Mouse (Mus musculus) spleen, adult 2 months (tissue): ENCODE results near the gene Olfr160. TPM values are rescaled to one million over a fixed set of nuclear protein-coding genes. Genes with fewer than 3 reads are reported as not detected.

ENCODE experiments used
- DNase-seq, 2 experiments: peaks; one replicate each; pipeline versions ENCODE4 v3.0.0 to v3.0.0-alpha.2; 2012 to 2021; ENCODE audit warnings: low spot score in 2 of 2, low read depth in 1 of 2
- H3K27ac ChIP-seq: fragments of 200-500 bp; 2 replicates; pipeline ENCODE4 v1.5.1; 2012; ENCODE audit warnings: low read length, inconsistent platforms; ENCODE audit not compliant: insufficient read depth
- H3K27me3 ChIP-seq: fragments of 200-500 bp; 2 replicates; pipeline ENCODE4 v1.6.1; 2012; ENCODE audit warnings: mild to moderate bottlenecking, moderate library complexity, low read length, inconsistent platforms; ENCODE audit not compliant: control insufficient read depth, insufficient read depth
- H3K36me3 ChIP-seq: fragments of 200-500 bp; 2 replicates; pipeline ENCODE4 v1.6.1; 2012; ENCODE audit warnings: mild to moderate bottlenecking, low read length, inconsistent platforms; ENCODE audit not compliant: control insufficient read depth, insufficient read depth
- H3K4me1 ChIP-seq: fragments of 200-500 bp; 2 replicates; pipeline ENCODE4 v1.6.1; 2011; ENCODE audit warnings: inconsistent platforms; ENCODE audit not compliant: control insufficient read depth, insufficient read depth, insufficient read length
- H3K4me3 ChIP-seq: fragments of 200-500 bp; 2 replicates; pipeline ENCODE4 v1.5.1; 2011; ENCODE audit warnings: mild to moderate bottlenecking, inconsistent platforms; ENCODE audit not compliant: insufficient read depth, insufficient read length; ENCODE audit errors: extremely low read depth
- CTCF ChIP-seq: fragments of 200-500 bp; IDR thresholded peaks from 2 replicates; pipeline ENCODE4 v1.5.1; 2011; ENCODE audit warnings: mild to moderate bottlenecking, inconsistent platforms; ENCODE audit not compliant: insufficient read depth, insufficient read length, insufficient replicate concordance; ENCODE audit errors: extremely low read depth
- POLR2A ChIP-seq: fragments of 200-500 bp; IDR thresholded peaks from 2 replicates; pipeline ENCODE4 v1.6.1; 2011; ENCODE audit warnings: low read depth, low read length, inconsistent platforms
- WGBS: fragments of 180-500 bp; shearing (Covaris S2); methylation state at CpG from one replicate; pipeline ENCODE4 v1.1.7; 2018; 5-methylcytosine and 5-hydroxymethylcytosine counted together
- polyA plus RNA-seq: library from polyadenylated mRNA; depleted of rRNA; stranded (reverse); fragments of >200 nt; gene quantifications from 2 replicates; pipeline ENCODE4 v1.2.3, GENCODE M21; 2012; rRNA removed

The Olfr160 gene
- polyA plus RNA-seq, 1 experiment = not detected

GRCm38 (mm10) chr9:37669678-37670077 lies 46.4 kb downstream of the Olfr160 start:
- Histone ChIP-seq H3K36me3 (no peaks in the 10 kb centered on the region), H3K27ac (no peak overlapping the region), H3K4me1 (no peaks in the 10 kb centered on the region), H3K4me3 (no peak overlapping the region), H3K27me3 (no peaks in the 10 kb centered on the region)
- WGBS = 68% methylated on average over 4 of the region's 4 CpGs
- no peak for TF ChIP-seq CTCF
- TF ChIP-seq POLR2A = no peak
- no peak for DNase-seq

- DNase-seq = no peak
- Histone ChIP-seq H3K27me3 (no peaks in the 10 kb centered on the region), H3K36me3 (no peaks in the 10 kb centered on the region), H3K27ac (no peak within 1 kb of the TSS), H3K4me3 (no peak within 1 kb of the TSS), H3K4me1 (no peaks in the 10 kb centered on the region)
- TF ChIP-seq POLR2A (no peak), CTCF (no peak)
- 63% methylated on average over 6 of the region's 6 CpGs for WGBS
Observed at GRCm38 (mm10) chr9:37669115-37669514, 46.9 kb downstream of the Olfr160 start, which contains the start of gene Panx3. TSS of gene Panx3 (minus strand) at chr9:37669235.

GRCm38 (mm10) chr9:37666045-37666444 lies 50.0 kb downstream of the Olfr160 start:
- 81% methylated on average over 7 of the region's 7 CpGs for WGBS
- TF ChIP-seq POLR2A = no peak
- no peak for TF ChIP-seq CTCF
- Histone ChIP-seq H3K27ac (no peak overlapping the region), H3K36me3 (no peaks in the 10 kb centered on the region), H3K27me3 (no peaks in the 10 kb centered on the region), H3K4me3 (no peak overlapping the region), H3K4me1 (no peaks in the 10 kb centered on the region)
- no peak for DNase-seq

- WGBS = 77% methylated on average over 2 of the region's 2 CpGs
- Histone ChIP-seq H3K4me1 (no peaks in the 10 kb centered on the region), H3K36me3 (no peaks in the 10 kb centered on the region), H3K27ac (no peak overlapping the region), H3K27me3 (no peaks in the 10 kb centered on the region), H3K4me3 (no peak overlapping the region)
- TF ChIP-seq CTCF (no peak), POLR2A (no peak)
- DNase-seq = no peak
Observed at GRCm38 (mm10) chr9:37664604-37665003, 51.4 kb downstream of the Olfr160 start.

GRCm38 (mm10) chr9:37663210-37663609 lies 52.8 kb downstream of the Olfr160 start:
- no peaks in the 10 kb centered on the region for H3K4me1 ChIP-seq
- H3K4me3 ChIP-seq = no peak overlapping the region
- TF ChIP-seq CTCF (no peak), POLR2A (no peak)
- H3K27ac ChIP-seq = no peak overlapping the region
- 61% methylated on average over 1 of the region's 1 CpGs for WGBS
- no peak for DNase-seq
- H3K36me3 ChIP-seq = no peaks in the 10 kb centered on the region
- no peaks in the 10 kb centered on the region for H3K27me3 ChIP-seq

- no peak for DNase-seq
- H3K4me3 ChIP-seq = no peak overlapping the region
- H3K4me1 ChIP-seq = peaks cover 3% of the 10 kb centered on the region; the same call in 1 of the 2 replicates
- H3K27ac ChIP-seq = no peak overlapping the region
- TF ChIP-seq CTCF (no peak), POLR2A (no peak)
- 81% methylated on average over 6 of the region's 6 CpGs for WGBS
- no peaks in the 10 kb centered on the region; the same call in 1 of the 2 replicates for H3K36me3 ChIP-seq
- H3K27me3 ChIP-seq = no peaks in the 10 kb centered on the region
Observed at GRCm38 (mm10) chr9:37659413-37659812, 56.6 kb downstream of the Olfr160 start.

Other genes with a start within 250 kb of the Olfr160 start
- 18.6 and 21.8 TPM in 2 replicates for gene Msantd2, start 226.9 kb downstream of the Olfr160 start, polyA plus RNA-seq
- 19.2 and 19.6 TPM in 2 replicates for gene Esam, start 188.2 kb downstream of the Olfr160 start, polyA plus RNA-seq
- gene Vsig2, start 177.0 kb downstream of the Olfr160 start, polyA plus RNA-seq = 2.1 and 3.7 TPM in 2 replicates
- 35.3 and 45.1 TPM in 2 replicates for gene Nrgn, start 163.3 kb downstream of the Olfr160 start, polyA plus RNA-seq
- gene Siae, start 160.6 kb downstream of the Olfr160 start, polyA plus RNA-seq = 3.5 and 3.8 TPM in 2 replicates
- gene Spa17, start 102.5 kb downstream of the Olfr160 start, polyA plus RNA-seq = 0.21 TPM in 1 of 2 replicates, not detected in the other
- 20.7 and 22.2 TPM in 2 replicates for gene Tbrg1, start 58.9 kb downstream of the Olfr160 start, polyA plus RNA-seq
- not detected in 2 replicates for gene Panx3, start 47.0 kb downstream of the Olfr160 start, polyA plus RNA-seq
- not detected in 2 replicates for gene Olfr874, start 28.9 kb upstream of the Olfr160 start, polyA plus RNA-seq
- gene Olfr875, start 55.6 kb upstream of the Olfr160 start, polyA plus RNA-seq = not detected in 2 replicates
- gene Olfr876, start 86.8 kb upstream of the Olfr160 start, polyA plus RNA-seq = not detected in 2 replicates
- gene Olfr877, start 138.0 kb upstream of the Olfr160 start, polyA plus RNA-seq = not detected in 2 replicates
- gene Olfr145, start 180.5 kb upstream of the Olfr160 start, polyA plus RNA-seq = not detected in 2 replicates
- not detected in 2 replicates for gene Olfr878, start 201.6 kb upstream of the Olfr160 start, polyA plus RNA-seq